Mouse (Mus musculus) E14TG2a.4 (cell line): ENCODE data around the gene H2-Q1.

Source experiments
- H3K27me3 ChIP-seq: 2 replicates; pipeline ENCODE4 v1.6.1; 2014; ENCODE audit warnings: low read length, control low read depth; ENCODE audit not compliant: insufficient read depth
- H3K36me3 ChIP-seq: 2 replicates; pipeline ENCODE4 v1.6.1; 2014; ENCODE audit warnings: low read length, control low read depth; ENCODE audit not compliant: insufficient read depth
- H3K4me1 ChIP-seq: replicated peaks from 2 replicates; pipeline ENCODE4 v1.6.1; 2014; ENCODE audit warnings: low read depth, low read length, control low read depth
- H3K4me3 ChIP-seq: replicated peaks from 2 replicates; pipeline ENCODE4 v1.5.1; 2014; ENCODE audit warnings: mild to moderate bottlenecking, low read length
- H3K9me3 ChIP-seq: 2 replicates; pipeline ENCODE4 v1.6.1; 2014; ENCODE audit warnings: low read length, control low read depth
- CTCF ChIP-seq: conservative IDR thresholded peaks from 2 replicates; pipeline ENCODE4 v1.5.1; 2014; ENCODE audit warnings: low read length
- NANOG ChIP-seq: IDR thresholded peaks from 2 replicates; pipeline ENCODE4 v1.6.1; 2014; ENCODE audit warnings: borderline replicate concordance, low read length, mixed read lengths
- POU5F1 ChIP-seq: IDR thresholded peaks from 2 replicates; pipeline ENCODE4 v1.6.1; 2014; ENCODE audit warnings: low read length, borderline replicate concordance

The H2-Q1 gene

GRCm38 (mm10) chr17:35320327-35321081 lies at the start of gene H2-Q1:
Gene H2-Q1 (plus strand): TSS chr17:35320405.
- peak within 1 kb of the TSS; percentile 74 for H3K4me3 ChIP-seq
- TF ChIP-seq NANOG (no peak), CTCF (no peak), POU5F1 (no peak)
- H3K27me3 ChIP-seq = peaks cover 60% of the 10 kb centered on the region
- H3K9me3 ChIP-seq = no peaks in the 10 kb centered on the region
- no peaks in the 10 kb centered on the region for H3K36me3 ChIP-seq
- peaks cover 14% of the 10 kb centered on the region for H3K4me1 ChIP-seq

GRCm38 (mm10) chr17:35272249-35272648 lies 48.0 kb upstream of the H2-Q1 start:
- Histone ChIP-seq H3K4me1 (peaks cover 13% of the 10 kb centered on the region), H3K9me3 (no peaks in the 10 kb centered on the region), H3K27me3 (peaks cover 20% of the 10 kb centered on the region), H3K36me3 (no peaks in the 10 kb centered on the region), H3K4me3 (no peak overlapping the region)
- TF ChIP-seq POU5F1 = no peak
- TF ChIP-seq CTCF = no peak
- TF ChIP-seq NANOG = no peak

GRCm38 (mm10) chr17:35274770-35275169 lies 45.4 kb upstream of the H2-Q1 start:
- Histone ChIP-seq H3K9me3 (no peaks in the 10 kb centered on the region), H3K27me3 (peaks cover 13% of the 10 kb centered on the region), H3K36me3 (no peaks in the 10 kb centered on the region), H3K4me3 (no peak overlapping the region), H3K4me1 (peaks cover 18% of the 10 kb centered on the region)
- TF ChIP-seq NANOG (no peak), CTCF (peak; percentile 94), POU5F1 (no peak)

GRCm38 (mm10) chr17:35276304-35276864 lies 43.8 kb upstream of the H2-Q1 start:
- no peaks in the 10 kb centered on the region for H3K36me3 ChIP-seq
- H3K4me3 ChIP-seq = no peak overlapping the region
- TF ChIP-seq CTCF = no peak
- no peak for TF ChIP-seq NANOG
- no peak for TF ChIP-seq POU5F1
- H3K9me3 ChIP-seq = peaks cover 11% of the 10 kb centered on the region
- peaks cover 27% of the 10 kb centered on the region for H3K4me1 ChIP-seq
- peaks cover 13% of the 10 kb centered on the region for H3K27me3 ChIP-seq

- H3K36me3 ChIP-seq = no peaks in the 10 kb centered on the region
- H3K4me3 ChIP-seq = no peak overlapping the region
- TF ChIP-seq NANOG = no peak
- TF ChIP-seq POU5F1 = no peak
- no peak for TF ChIP-seq CTCF
Observed at GRCm38 (mm10) chr17:35278049-35278448, 42.2 kb upstream of the H2-Q1 start.

GRCm38 (mm10) chr17:35278957-35279688 lies 41.1 kb upstream of the H2-Q1 start:
- peaks cover 13% of the 10 kb centered on the region for H3K27me3 ChIP-seq
- H3K9me3 ChIP-seq = peaks cover 28% of the 10 kb centered on the region
- H3K36me3 ChIP-seq = no peaks in the 10 kb centered on the region
- H3K4me3 ChIP-seq = no peak overlapping the region
- no peak for TF ChIP-seq CTCF
- no peak for TF ChIP-seq NANOG
- TF ChIP-seq POU5F1 = no peak
- peaks cover 27% of the 10 kb centered on the region for H3K4me1 ChIP-seq

More at GRCm38 (mm10) chr17:35278049-35278448, 42.2 kb upstream of the H2-Q1 start:
- H3K4me1 ChIP-seq = peaks cover 27% of the 10 kb centered on the region
- peaks cover 28% of the 10 kb centered on the region for H3K9me3 ChIP-seq
- H3K27me3 ChIP-seq = peaks cover 13% of the 10 kb centered on the region

GRCm38 (mm10) chr17:35280276-35280675 lies 39.9 kb upstream of the H2-Q1 start:
- Histone ChIP-seq H3K36me3 (no peaks in the 10 kb centered on the region), H3K9me3 (peaks cover 28% of the 10 kb centered on the region), H3K4me1 (peaks cover 24% of the 10 kb centered on the region), H3K27me3 (peaks cover 13% of the 10 kb centered on the region), H3K4me3 (no peak overlapping the region)
- TF ChIP-seq CTCF = no peak
- TF ChIP-seq POU5F1 = no peak
- no peak for TF ChIP-seq NANOG

GRCm38 (mm10) chr17:35285431-35285830 lies 34.8 kb upstream of the H2-Q1 start:
- TF ChIP-seq NANOG (no peak), POU5F1 (no peak), CTCF (no peak)
- Histone ChIP-seq H3K9me3 (peaks cover 26% of the 10 kb centered on the region), H3K36me3 (no peaks in the 10 kb centered on the region), H3K27me3 (peaks cover 6% of the 10 kb centered on the region), H3K4me1 (peaks cover 6% of the 10 kb centered on the region; the same call in 1 of the 2 replicates), H3K4me3 (no peak overlapping the region)
